Mouse (Mus musculus) ES-E14 (cell line): ENCODE data around the gene Wdpcp. TPM values are rescaled to one million over a fixed set of nuclear protein-coding genes. Genes with fewer than 3 reads are reported as not detected.
A peak's percentile ranks its signal among the peaks of the same experiment; 100 is the strongest.

Source experiments
- DNase-seq: peaks from one replicate; pipeline ENCODE4 v3.0.0-alpha.2; 2013; ENCODE audit warnings: low read depth, low spot score
- H3K27ac ChIP-seq: 2 replicates; pipeline ENCODE4 v1.5.1; 2012; ENCODE audit warnings: low read depth, mild to moderate bottlenecking, low read length, moderate library complexity, mixed read lengths; ENCODE audit not compliant: poor library complexity, insufficient read depth, severe bottlenecking
- H3K36me3 ChIP-seq: 2 replicates; pipeline ENCODE4 v1.6.1; 2012; ENCODE audit warnings: mild to moderate bottlenecking, low read length, moderate library complexity, mixed read lengths; ENCODE audit not compliant: control insufficient read depth, poor library complexity, insufficient read depth, severe bottlenecking
- H3K4me1 ChIP-seq, 2 experiments: fragments of 150-350 bp in 1 of 2; sonication (generic) in 1 of 2; 2 replicates each; pipeline ENCODE4 v1.6.1; 2012; ENCODE audit warnings: low read length in 2 of 2, mild to moderate bottlenecking in 1 of 2, mixed read lengths in 1 of 2; ENCODE audit not compliant: control insufficient read depth in 2 of 2, insufficient read depth in 2 of 2, poor library complexity in 1 of 2
- H3K4me3 ChIP-seq, 2 experiments: fragments of 150-350 bp in 1 of 2; sonication (generic) in 1 of 2; 2 replicates each; pipeline ENCODE4 v1.5.1; 2012; ENCODE audit warnings: low read length in 2 of 2, low read depth in 1 of 2, mild to moderate bottlenecking in 1 of 2, mixed read lengths in 1 of 2; ENCODE audit not compliant: insufficient read depth in 1 of 2, poor library complexity in 1 of 2, severe bottlenecking in 1 of 2
- H3K9ac ChIP-seq: 2 replicates; pipeline ENCODE4 v1.6.1; 2012; ENCODE audit warnings: low read depth, mild to moderate bottlenecking, low read length, mixed read lengths; ENCODE audit not compliant: poor library complexity, insufficient read depth, severe bottlenecking
- H3K9me3 ChIP-seq: fragments of 150-350 bp; sonication (generic); 2 replicates; pipeline ENCODE4 v1.6.1; 2012; ENCODE audit warnings: low read depth, mild to moderate bottlenecking, low read length; ENCODE audit not compliant: control insufficient read depth, insufficient read depth
- CHD2 ChIP-seq: IDR thresholded peaks from 2 replicates; pipeline ENCODE4 v1.6.1; 2014; ENCODE audit warnings: mild to moderate bottlenecking, low read depth, low read length, inconsistent platforms
- HCFC1 ChIP-seq: IDR thresholded peaks from 2 replicates; pipeline ENCODE4 v1.6.1; 2012; ENCODE audit warnings: low read length, inconsistent platforms, borderline replicate concordance; ENCODE audit not compliant: insufficient read depth
- MAFK ChIP-seq: IDR thresholded peaks from 2 replicates; pipeline ENCODE4 v1.6.1; 2014; ENCODE audit warnings: mild to moderate bottlenecking, low read depth, low read length, inconsistent platforms; ENCODE audit not compliant: insufficient read depth
- ZC3H11A ChIP-seq: IDR thresholded peaks from 2 replicates; pipeline ENCODE4 v1.6.1; 2012; ENCODE audit warnings: low read depth, mild to moderate bottlenecking, inconsistent platforms, low read length, borderline replicate concordance
- ZNF384 ChIP-seq: IDR thresholded peaks from 2 replicates; pipeline ENCODE4 v1.6.1; 2012; ENCODE audit warnings: low read depth, low read length, inconsistent platforms
- in situ Hi-C, 2 experiments: fragments of 600-800 bp; cut with MboI; formaldehyde crosslinking; loops; one replicate each; pipeline ENCODE4 v1.15.1; 2025; ENCODE audit warnings: low sequenced_read_pairs in 2 of 2, inconsistent platforms in 1 of 2; ENCODE audit not compliant: unreplicated experiment in 2 of 2
- total RNA-seq: library from RNA; depleted of rRNA; stranded (reverse); fragments of 300-350 nt; gene quantifications from 2 replicates; pipeline ENCODE4 v1.2.3, GENCODE M21; 2012

Wdpcp gene
- total RNA-seq, 1 experiment: 3.0 TPM

DNA sequence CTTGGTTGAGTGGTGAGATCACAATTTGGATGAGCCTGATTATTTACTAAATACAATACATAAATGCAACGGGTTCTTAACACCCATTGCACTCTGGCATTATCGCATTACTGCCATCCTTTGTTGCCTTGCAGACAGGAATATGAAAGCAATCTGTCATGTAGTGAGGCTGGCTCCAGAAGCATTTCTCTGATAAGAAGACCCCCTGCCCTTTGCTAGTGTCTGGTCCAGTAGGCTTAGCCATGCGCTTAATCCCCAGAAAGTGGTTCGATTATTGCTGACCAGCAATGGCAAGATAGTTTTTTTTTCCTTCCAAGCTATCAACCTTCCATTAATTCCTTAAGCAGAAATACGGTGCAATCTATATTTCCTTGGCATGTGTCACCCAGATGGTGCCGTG is 122.1 kb downstream of the Wdpcp start:
- DNase-seq: no peak
- H3K4me3 ChIP-seq: no peak overlapping the region
- no peaks in the 10 kb centered on the region for H3K36me3 ChIP-seq
- no peaks in the 10 kb centered on the region for H3K4me1 ChIP-seq
- no peaks in the 10 kb centered on the region for H3K9me3 ChIP-seq
- no peak overlapping the region for H3K9ac ChIP-seq
- TF ChIP-seq HCFC1 (no peak), ZNF384 (no peak), ZC3H11A (no peak), CHD2 (no peak), MAFK (no peak)
- in situ Hi-C loops: no loop called here
- no peak overlapping the region for H3K27ac ChIP-seq

DNA sequence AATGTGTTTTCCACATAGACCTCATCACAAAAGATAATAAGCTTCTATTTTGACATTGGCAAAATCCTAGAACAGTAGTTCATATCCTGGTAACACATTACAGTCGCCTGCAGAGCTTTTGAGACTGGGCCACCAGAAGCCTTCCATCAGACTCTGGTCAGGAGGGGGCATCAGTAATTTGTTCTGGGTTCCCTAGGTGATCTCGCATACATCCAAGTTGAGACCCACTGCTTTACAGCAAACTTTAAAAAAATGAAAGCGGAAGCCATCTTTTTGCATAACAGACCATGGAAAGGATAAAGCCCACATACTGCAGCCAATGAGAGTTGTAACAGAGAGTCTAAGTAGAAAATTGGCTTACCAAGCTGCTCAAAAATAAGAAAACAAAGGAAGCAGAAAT is 125.6 kb downstream of the Wdpcp start:
- DNase-seq: no peak
- in situ Hi-C loops: no loop called here
- Histone ChIP-seq H3K4me1 (no peaks in the 10 kb centered on the region), H3K4me3 (no peak overlapping the region), H3K9ac (no peak overlapping the region), H3K36me3 (no peaks in the 10 kb centered on the region), H3K9me3 (no peaks in the 10 kb centered on the region), H3K27ac (no peak overlapping the region)
- TF ChIP-seq ZNF384 (no peak), HCFC1 (no peak), ZC3H11A (no peak), MAFK (no peak), CHD2 (no peak)

- no peak for TF ChIP-seq HCFC1
- no peak for TF ChIP-seq ZC3H11A
- TF ChIP-seq CHD2: no peak
- TF ChIP-seq ZNF384: no peak
- TF ChIP-seq MAFK: no peak
- H3K36me3 ChIP-seq: no peaks in the 10 kb centered on the region
- no peak for DNase-seq
- H3K9me3 ChIP-seq: no peaks in the 10 kb centered on the region
- no peak overlapping the region for H3K4me3 ChIP-seq
- in situ Hi-C loops: no loop called here
- H3K9ac ChIP-seq: no peak overlapping the region
- no peaks in the 10 kb centered on the region for H3K4me1 ChIP-seq
- no peak overlapping the region for H3K27ac ChIP-seq
Observed at GRCm38 (mm10) chr11:21713508-21713907, 141.5 kb downstream of the Wdpcp start.

GRCm38 (mm10) chr11:21714065-21714464 is 142.0 kb downstream of the Wdpcp start:
- Histone ChIP-seq H3K4me3 (no peak overlapping the region), H3K4me1 (no peaks in the 10 kb centered on the region), H3K9ac (no peak overlapping the region), H3K9me3 (no peaks in the 10 kb centered on the region), H3K27ac (no peak overlapping the region), H3K36me3 (no peaks in the 10 kb centered on the region)
- no peak for DNase-seq
- no peak for TF ChIP-seq HCFC1
- no peak for TF ChIP-seq CHD2
- no peak for TF ChIP-seq ZNF384
- no peak for TF ChIP-seq MAFK
- TF ChIP-seq ZC3H11A: no peak
- in situ Hi-C loops: no loop called here

- Histone ChIP-seq H3K9ac (no peak overlapping the region), H3K9me3 (no peaks in the 10 kb centered on the region), H3K4me1 (no peaks in the 10 kb centered on the region), H3K27ac (no peak overlapping the region), H3K4me3 (no peak overlapping the region), H3K36me3 (no peaks in the 10 kb centered on the region)
- no peak for TF ChIP-seq CHD2
- no peak for TF ChIP-seq HCFC1
- TF ChIP-seq MAFK: peak; percentile 30; the same call in 1 of the 2 replicates
- TF ChIP-seq ZNF384: no peak
- TF ChIP-seq ZC3H11A: no peak
- no peak for DNase-seq
- in situ Hi-C loops: no loop called here
Observed at GRCm38 (mm10) chr11:21726329-21726728, 154.3 kb downstream of the Wdpcp start.
